Mouse (Mus musculus): ENCODE measurements around the gene Il16. TPM values are rescaled to one million over a fixed set of nuclear protein-coding genes. Genes with fewer than 3 reads are reported as not detected.

Il16 gene
- polyA plus RNA-seq, 1 experiment from 2014 or later, result 1.6 TPM

DNA sequence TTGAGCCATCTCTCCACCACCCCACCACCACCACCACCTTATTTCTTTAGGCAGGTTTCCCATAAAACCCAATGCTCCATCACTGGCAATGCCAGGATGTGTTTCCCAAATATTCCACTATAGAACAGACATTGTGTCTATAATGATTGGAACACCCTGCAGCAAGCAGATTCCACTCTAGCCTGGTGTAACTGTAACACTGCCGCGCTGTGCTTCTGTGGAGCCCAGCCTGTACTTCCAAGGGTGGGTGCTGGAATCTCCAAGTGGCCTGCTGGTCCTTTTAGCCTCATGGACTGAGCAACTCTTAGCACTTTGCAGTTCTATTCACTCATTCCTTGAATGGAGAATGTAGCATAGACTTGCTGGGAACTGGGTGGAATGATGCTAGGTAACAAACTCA lies 138.7 kb downstream of the Il16 start:
- Histone ChIP-seq H3K36me3 (no peaks in the 10 kb centered on the region), H3K27ac (no peak overlapping the region), H3K9me3 (no peaks in the 10 kb centered on the region), H3K9ac (no peak overlapping the region), H3K4me3 (no peak overlapping the region), H3K27me3 (no peaks in the 10 kb centered on the region), H3K4me2 (no peak overlapping the region), H3K4me1 (replicated peaks) (no peaks in the 10 kb centered on the region)
- no peak for ATAC-seq (ENCODE audit: low FRiP score)
- WGBS, result 100% methylated on average over 2 of the region's 2 CpGs

GRCm38 (mm10) chr7:83604180-83604944 lies 141.2 kb downstream of the Il16 start:
- Histone ChIP-seq H3K4me2 (no peak overlapping the region), H3K27me3 (no peaks in the 10 kb centered on the region), H3K9ac (no peak overlapping the region), H3K9me3 (no peaks in the 10 kb centered on the region), H3K4me3 (no peak overlapping the region), H3K27ac (no peak overlapping the region), H3K4me1 (replicated peaks) (no peaks in the 10 kb centered on the region), H3K36me3 (no peaks in the 10 kb centered on the region)
- 95% methylated on average over 7 of the region's 7 CpGs for WGBS
- no peak for ATAC-seq (ENCODE audit: low FRiP score)

DNA sequence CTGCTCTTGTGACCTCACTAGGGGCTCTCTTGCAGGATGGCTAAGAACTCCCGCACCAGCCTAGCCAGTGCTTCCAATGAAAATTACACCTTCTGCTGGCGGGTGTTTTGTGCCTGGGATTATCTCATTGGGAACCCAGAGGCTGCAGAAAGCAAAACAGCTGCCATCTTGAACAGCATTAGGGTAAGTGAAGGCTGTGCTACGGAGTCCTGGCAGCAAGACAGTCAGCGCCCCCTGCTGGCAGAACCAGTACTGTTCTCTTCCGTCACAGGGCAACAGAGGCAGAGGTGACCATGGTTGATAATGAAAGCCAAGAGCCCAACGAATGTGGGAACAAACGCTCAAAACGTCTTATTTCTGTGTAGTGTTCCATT lies 145.6 kb downstream of the Il16 start:
- H3K36me3 ChIP-seq, result no peaks in the 10 kb centered on the region
- H3K4me2 ChIP-seq, result no peak overlapping the region
- ATAC-seq (ENCODE audit: low FRiP score), result no peak
- H3K9me3 ChIP-seq, result no peaks in the 10 kb centered on the region
- H3K4me3 ChIP-seq, result no peak overlapping the region
- WGBS, result 63% methylated on average over 8 of the region's 8 CpGs
- H3K9ac ChIP-seq, result no peak overlapping the region
- no peak overlapping the region for H3K27ac ChIP-seq
- no peaks in the 10 kb centered on the region for H3K4me1 ChIP-seq (replicated peaks)
- no peaks in the 10 kb centered on the region for H3K27me3 ChIP-seq

GRCm38 (mm10) chr7:83598997-83599912 lies 146.3 kb downstream of the Il16 start:
- H3K9me3 ChIP-seq, result no peaks in the 10 kb centered on the region
- H3K4me2 ChIP-seq, result no peak overlapping the region
- no peak overlapping the region for H3K9ac ChIP-seq
- H3K27ac ChIP-seq, result no peak overlapping the region
- H3K4me3 ChIP-seq, result no peak overlapping the region
- no peaks in the 10 kb centered on the region for H3K36me3 ChIP-seq
- no peak for ATAC-seq (ENCODE audit: low FRiP score)
- H3K4me1 ChIP-seq (replicated peaks), result no peaks in the 10 kb centered on the region
- H3K27me3 ChIP-seq, result no peaks in the 10 kb centered on the region
- 90% methylated on average over 13 of the region's 13 CpGs for WGBS

DNA sequence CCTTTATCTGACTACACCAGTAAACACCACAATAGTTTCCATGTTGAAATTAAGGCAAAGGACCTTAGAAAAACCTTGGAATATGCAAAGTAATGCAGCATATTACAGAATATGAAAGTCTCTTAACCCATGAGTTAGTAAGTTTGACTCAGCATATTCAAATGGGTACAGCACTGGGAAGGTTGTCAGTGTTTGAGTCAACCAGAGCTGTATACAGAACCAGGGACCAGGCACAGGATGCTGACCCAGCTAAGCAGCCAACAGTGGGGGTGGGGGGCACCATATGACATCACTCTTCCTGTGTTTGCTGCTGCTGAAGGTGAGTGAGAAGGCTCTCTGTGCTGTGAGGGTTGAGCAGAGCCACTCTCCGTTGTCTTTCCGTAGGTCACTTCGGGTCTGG lies 148.5 kb downstream of the Il16 start:
- no peak for ATAC-seq (ENCODE audit: low FRiP score)
- Histone ChIP-seq H3K4me3 (no peak overlapping the region), H3K9me3 (no peaks in the 10 kb centered on the region), H3K27me3 (no peaks in the 10 kb centered on the region), H3K4me2 (no peak overlapping the region), H3K9ac (no peak overlapping the region), H3K27ac (no peak overlapping the region), H3K4me1 (replicated peaks) (no peaks in the 10 kb centered on the region), H3K36me3 (no peaks in the 10 kb centered on the region)
- 92% methylated on average over 3 of the region's 3 CpGs for WGBS

DNA sequence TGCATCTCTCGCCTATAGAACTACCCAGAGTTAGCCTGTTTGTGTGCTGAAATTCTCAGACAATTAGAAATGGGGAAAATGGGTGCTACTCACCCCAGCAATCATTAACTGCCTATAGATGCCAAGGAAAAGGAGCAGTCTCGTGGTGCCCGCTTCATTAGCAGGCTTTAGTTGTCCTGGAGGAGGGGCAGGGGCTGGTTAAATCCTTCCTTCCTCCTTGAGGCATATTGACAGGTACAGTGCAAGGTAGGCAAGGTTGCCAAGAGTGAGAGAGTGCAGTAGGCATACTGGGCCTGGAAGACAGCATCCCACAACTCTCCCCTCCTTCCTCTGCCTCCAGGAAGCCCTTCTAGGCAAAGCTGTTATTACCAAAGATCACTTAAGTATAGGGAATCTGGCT lies 151.5 kb downstream of the Il16 start:
- H3K9ac ChIP-seq, result no peak overlapping the region
- no peak for ATAC-seq (ENCODE audit: low FRiP score)
- H3K27ac ChIP-seq, result no peak overlapping the region
- H3K36me3 ChIP-seq, result no peaks in the 10 kb centered on the region
- no peak overlapping the region for H3K4me2 ChIP-seq
- WGBS, result 86% methylated on average over 3 of the region's 3 CpGs
- no peaks in the 10 kb centered on the region for H3K4me1 ChIP-seq (replicated peaks)
- no peak overlapping the region for H3K4me3 ChIP-seq
- H3K27me3 ChIP-seq, result no peaks in the 10 kb centered on the region
- no peaks in the 10 kb centered on the region for H3K9me3 ChIP-seq

Other genes with a start within 250 kb of the Il16 start
- gene Tmc3, start 160.8 kb downstream of the Il16 start, polyA plus RNA-seq (2015; fragmentation: Nextera tagmentation; extraction: Ambion mirVana), result 0.21 and 0.39 TPM in 2 replicates
- 6.9 and 7.6 TPM in 2 replicates for gene Stard5, start 113.8 kb downstream of the Il16 start, polyA plus RNA-seq (2015; fragmentation: Nextera tagmentation; extraction: Ambion mirVana)
- gene Cfap161, start 49.2 kb upstream of the Il16 start, polyA plus RNA-seq (2015; fragmentation: Nextera tagmentation; extraction: Ambion mirVana), result 0.87 and 1.6 TPM in 2 replicates
- gene Tlnrd1, start 138.6 kb upstream of the Il16 start, polyA plus RNA-seq (2015; fragmentation: Nextera tagmentation; extraction: Ambion mirVana), result 7.5 and 7.6 TPM in 2 replicates
- 73.6 and 74.5 TPM in 2 replicates for gene Mesd, start 138.7 kb upstream of the Il16 start, polyA plus RNA-seq (2015; fragmentation: Nextera tagmentation; extraction: Ambion mirVana)